Mouse (Mus musculus): Measurements from ENCODE around the gene G6pd2. TPM values are rescaled to one million over a fixed set of nuclear protein-coding genes. Genes with fewer than 3 reads are reported as not detected.

The G6pd2 gene
- not detected for total RNA-seq (2021)
- long read RNA-seq, experiment 1: 0 reads
- long read RNA-seq, experiment 2: 0 reads

DNA sequence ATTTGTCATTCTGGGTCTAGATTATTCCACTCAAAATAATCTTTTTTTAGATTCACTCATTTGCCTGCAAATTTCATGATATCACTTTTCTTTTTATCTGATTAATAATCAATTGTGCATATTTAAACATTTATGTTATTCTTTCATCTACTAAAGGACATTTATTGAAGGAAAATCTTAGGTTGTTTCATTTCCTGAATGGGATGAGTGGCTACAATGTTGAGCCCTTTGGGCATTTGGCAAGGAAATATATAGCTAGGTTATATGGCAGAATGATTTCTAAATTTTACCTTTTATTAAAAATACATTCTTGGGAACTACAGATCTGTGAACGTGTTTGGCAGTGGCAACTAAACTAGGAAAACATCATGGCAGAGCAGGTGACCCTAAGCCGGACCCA, at the start of gene G6pd2:
Gene G6pd2, plus strand, starts transcription at position 301 of the 400 bp plus-strand sequence.
- DNase-seq (ENCODE audit: low spot score in 2 of 2): no peak
- intact Hi-C loops (cut with DNase I): no loop called here

DNA sequence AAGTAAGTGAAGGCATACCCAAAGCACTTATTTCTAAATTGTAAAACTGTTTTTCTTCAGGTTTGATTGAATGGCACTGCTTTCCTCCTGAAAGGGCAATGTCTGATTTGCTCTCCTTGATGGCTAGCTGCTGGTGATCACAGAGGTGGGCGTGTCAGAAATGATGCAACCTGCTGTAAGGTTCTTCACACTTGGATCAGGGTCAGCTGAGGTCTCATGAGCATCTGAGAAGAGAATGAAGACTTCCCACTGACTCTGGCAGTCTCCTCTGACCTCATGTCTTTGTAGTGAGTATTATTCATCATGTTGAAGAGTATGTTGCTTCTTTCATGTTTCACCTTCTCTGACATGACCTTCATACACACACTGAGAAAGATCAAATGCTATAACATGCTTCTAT, 44.4 kb upstream of the G6pd2 start:
- intact Hi-C loops (cut with DNase I): no loop called here
- no peak for DNase-seq (ENCODE audit: low spot score in 2 of 2)

DNA sequence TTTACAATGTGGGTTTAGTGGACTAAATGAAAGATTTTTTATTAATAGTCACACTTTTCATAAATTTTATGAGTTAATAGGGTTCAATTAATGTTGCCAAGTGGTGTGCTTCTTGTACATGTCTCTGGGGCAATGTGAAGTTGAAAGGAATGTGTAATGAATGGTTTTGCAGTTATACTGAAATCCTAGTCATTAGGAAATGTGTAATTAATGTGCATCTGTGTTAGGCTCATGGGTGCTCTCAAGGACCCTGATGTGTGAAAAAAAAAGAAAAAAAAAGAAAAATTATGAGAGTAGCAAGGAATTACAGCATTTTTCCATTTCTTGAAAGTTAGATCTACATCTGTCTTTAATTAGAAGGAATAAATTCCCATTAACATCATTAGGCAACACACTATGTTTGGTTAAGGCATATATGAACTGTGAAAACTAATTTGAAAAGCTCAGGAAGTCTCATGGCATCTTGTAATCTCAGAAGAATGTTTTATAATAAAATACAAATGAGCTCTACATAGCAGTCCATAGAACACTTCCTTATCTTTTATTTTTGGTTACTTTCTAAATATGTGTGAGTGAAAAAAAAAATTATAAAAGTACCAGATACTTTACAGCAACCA, 24.4 kb downstream of the G6pd2 start:
- no peak for DNase-seq (ENCODE audit: low spot score in 2 of 2)
- intact Hi-C loops (cut with DNase I): no loop called here

DNA sequence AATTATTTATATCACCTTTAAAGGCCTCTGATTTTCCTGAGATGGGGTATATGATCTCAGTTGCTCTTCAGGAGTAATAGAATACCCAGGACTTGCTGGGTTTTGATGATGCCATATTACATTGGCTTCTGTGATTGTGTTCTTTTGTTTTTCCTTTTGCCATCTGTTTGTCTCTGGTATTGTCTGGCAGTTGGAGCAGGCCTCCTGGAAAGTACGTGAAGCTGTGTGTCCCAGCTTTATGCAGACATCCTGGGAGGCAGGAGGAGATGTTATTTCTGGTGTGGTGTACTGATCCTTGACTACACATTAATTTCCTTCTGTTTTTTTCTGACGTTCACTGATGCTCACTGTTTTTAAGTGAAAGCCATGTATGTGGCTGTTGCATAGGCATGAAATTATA, 35.3 kb downstream of the G6pd2 start:
- DNase-seq (ENCODE audit: low spot score in 2 of 2): no peak
- intact Hi-C loops (cut with DNase I): no loop called here
